Mouse (Mus musculus) adrenal gland, adult 8-10 months (tissue): ENCODE results near the gene Pi4ka. TPM values are rescaled to one million over a fixed set of nuclear protein-coding genes. Genes with fewer than 3 reads are reported as not detected.

Experiments
- DNase-seq: peaks from one replicate; pipeline ENCODE4 v3.0.0; 2022
- total RNA-seq, 4 experiments: library from RNA; stranded (reverse); gene quantifications; 2 replicates each; pipeline ENCODE4 v1.2.4; 2022

The Pi4ka gene
- total RNA-seq, 4 experiments from 2014 or later = 86.3 to 111 (median 102) TPM

DNA sequence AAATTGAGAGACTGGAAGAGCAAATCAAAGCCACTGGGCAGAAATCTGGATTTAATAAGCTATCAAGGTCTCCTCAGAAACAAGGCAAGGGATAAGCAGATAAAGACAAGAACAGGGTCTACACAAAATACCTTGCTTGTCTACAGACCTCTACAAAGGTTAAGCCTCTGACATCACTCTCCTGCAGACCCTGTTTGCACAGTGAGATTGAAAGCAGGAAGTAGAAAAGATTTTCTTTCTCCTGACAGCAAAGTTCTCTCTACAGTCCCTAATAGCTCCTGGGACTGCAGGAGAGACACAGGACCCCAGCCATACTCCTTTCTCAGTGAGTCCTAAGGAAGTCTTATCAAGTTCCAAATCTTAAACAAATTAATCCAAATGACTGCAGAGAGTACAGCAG is 71.5 kb downstream of the Pi4ka start:
- DNase-seq = no peak

DNA sequence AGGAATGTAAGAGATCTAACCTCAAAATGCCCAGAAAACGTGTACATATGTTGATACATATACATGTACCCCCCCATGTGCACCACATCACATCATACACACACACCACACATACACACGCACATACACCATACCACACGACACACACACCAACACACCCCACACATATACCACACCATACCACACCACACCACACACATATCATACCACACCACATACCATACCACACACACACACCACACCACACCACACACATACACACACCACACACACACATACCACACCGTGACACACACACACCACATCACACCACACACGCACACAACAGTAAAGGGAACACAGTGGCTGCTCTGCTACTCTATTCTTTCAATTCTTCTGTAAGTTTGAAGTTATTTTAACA is 74.3 kb downstream of the Pi4ka start:
- no peak for DNase-seq

DNA sequence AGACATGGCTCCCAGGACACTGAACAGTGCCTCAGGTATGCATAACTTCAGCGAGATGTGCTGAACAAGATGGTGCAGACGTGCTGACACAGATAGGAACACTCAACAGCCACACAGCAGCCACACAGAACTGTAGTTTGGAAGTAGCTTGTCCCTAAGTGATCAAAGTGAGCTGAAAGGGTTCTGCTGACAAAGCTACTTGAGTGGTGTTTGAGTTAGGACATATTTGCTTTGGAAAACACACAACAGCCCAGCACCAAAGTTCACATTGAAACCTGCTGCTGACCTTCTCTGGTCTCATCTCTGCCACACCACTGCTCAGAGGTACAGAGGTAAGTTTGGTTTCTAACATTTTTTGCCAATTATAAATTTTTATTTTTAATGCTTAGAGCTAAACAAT is 75.0 kb downstream of the Pi4ka start, which contains the start of gene Serpind1:
Gene Serpind1 (plus strand): TSS at position 256 of the 400 bp plus-strand sequence.
- DNase-seq = no peak

DNA sequence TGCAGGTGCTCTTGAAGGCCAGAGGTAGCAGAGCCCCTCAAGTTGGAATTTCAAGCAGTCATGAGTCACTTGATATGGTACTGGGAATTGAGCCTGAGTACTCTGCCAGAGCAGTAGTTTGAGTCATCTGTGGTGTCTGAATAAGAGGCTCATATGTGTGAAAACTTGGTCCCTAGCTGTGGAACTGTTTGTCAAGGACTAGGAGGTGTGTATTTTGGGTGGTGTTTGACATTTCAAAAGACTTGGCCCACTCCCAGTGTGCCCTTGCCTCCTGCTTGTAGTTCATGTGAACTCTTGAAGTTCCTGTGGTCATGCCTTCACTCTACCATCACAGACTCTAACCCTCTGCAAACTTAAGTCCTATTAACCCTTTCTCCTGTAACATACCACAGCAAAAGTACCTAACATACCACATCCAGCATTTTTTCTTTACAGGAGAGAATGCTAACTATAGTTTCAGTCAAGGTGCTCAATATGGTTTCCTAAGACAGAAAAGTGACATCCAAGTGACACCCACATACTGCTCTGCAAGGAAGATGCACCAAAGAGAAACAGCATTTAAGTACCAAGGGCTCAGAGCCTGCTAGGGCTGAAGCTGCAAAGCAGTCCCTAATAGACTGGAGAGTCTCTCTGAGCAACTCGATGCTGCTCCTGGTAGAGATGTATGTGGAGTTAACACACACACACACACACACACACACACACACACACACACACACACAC is 76.1 kb downstream of the Pi4ka start:
- DNase-seq = no peak

DNA sequence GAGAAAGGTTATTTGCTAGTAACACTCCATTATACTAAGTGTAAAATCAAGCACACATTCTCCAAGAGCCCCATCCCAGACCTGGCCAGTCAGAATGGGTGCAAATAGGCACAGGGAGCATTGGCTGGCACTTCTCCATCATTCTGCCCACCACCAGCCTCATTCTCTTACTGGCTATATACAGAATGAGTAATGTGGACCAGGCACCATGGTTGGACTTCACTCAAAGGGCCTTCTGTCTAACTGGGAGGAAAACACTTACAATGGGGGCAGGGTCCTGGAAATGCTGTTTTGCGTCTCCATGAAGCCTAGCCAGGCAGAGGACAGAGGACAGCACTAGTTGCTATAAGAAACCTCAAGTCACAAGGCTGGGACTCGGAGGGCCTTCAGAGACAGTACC is 80.0 kb downstream of the Pi4ka start:
- no peak for DNase-seq

DNA sequence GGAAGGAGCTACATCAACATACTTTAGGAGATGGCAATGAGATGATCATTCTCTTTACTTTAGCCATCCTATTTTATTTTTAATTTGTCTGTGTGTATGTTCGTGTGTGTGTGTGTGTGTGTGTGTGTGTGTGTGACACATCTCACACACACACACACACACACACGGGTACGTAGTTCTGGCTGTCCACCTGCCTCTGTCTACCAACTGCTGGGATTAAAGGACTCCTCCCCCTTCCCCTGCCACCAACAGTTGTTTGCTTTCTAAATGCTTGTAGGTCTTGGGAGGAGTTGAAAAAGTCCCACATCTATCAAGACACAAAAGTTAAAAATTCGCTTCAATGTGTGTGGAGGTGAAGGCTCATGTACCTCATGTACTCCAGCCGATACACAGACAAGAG is 81.4 kb downstream of the Pi4ka start:
- no peak for DNase-seq

DNA sequence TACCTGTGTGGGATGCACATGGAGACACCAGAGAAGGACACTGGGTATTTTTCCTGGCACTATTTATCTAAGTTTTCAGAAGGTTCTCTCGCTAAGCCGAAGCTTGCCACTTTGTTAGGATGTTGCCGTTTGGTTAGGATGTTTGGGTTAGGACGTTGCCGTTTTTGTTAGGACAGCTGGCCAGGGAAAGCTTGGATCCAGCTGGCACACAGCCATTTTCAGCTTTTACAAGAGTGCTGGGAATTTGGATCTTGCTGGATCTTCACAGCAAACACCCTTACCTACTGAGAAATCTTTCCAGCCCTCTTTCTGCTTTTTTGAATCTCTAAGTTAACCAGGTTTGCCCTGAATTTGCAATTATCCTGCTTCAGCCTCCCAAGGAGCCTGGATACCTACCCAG is 84.6 kb downstream of the Pi4ka start:
- DNase-seq = no peak

DNA sequence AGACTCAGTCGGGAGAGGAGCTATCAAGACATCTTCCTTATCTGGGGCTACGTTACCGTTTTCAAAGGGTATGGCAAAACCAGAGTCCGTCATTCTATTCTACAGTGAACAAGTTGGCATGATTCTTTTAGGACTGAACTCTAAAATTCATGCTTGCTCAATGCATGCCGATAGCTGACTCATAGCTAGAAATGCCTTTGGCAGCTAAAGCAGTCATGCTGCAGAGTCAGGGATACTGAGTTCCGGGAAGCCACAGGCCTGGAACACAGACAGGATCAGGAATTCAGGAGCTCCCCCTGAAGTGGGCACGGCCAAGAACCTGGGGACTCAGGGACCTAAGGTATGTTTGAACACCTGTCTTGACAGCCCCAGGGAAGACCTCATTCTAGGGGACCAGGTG is 89.6 kb downstream of the Pi4ka start:
- DNase-seq = peak; percentile 28

DNA sequence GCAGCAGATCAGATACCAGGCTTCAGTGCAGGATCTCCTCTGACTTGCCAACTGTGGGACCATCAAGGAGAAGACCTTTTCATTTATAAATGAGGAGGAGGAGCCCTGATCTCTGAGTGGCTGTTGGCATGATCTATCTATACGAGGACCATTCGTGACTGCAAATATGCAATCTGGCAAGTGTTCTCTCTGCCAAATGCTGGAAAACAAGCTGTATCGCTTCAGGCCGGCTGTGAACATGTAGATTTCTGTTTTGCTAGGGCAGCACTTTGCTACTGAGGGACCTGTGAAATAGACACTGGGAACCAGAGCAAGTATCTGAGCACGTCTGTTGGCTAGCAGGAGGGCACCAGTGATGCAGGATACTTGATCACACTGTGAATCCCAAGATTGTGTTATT is 93.6 kb downstream of the Pi4ka start:
- no peak for DNase-seq

DNA sequence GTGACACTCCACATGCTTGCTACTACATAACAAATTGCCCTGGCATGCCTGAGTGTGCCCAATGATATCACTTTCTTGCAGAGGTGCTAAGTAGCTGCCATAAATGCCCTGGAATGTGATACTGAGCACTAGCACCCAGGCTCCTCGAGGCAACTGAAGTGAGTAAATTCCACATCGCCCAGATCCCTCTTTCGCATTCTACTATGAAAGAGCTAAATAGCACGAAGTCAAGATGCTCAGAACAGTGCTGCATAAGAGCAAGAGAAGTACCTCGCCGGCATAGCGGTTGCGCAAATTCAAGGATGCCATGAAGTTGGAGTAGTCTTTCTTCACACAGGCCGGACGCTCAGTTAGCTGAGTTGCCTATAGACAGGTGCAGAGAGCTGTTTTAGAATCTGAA is 97.1 kb downstream of the Pi4ka start:
- DNase-seq = no peak

DNA sequence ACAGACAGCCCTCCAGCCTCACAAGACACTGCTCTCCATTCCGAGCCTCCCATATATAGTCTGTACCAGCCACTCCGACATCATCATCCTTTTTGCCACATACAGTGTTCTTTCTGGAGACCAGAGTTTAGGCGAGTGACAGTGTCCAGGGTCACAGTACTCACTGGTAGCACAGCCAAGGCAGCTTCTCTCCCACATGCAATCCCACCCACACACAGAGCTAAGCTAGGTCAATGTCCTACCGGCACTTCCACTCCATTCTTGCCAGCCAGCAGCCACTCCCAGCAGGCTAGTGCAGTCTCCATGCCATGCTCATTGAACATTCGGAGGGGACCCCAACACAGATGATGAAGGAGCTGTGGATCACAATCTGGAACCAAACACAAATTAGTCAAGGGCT is 98.7 kb downstream of the Pi4ka start:
- no peak for DNase-seq

DNA sequence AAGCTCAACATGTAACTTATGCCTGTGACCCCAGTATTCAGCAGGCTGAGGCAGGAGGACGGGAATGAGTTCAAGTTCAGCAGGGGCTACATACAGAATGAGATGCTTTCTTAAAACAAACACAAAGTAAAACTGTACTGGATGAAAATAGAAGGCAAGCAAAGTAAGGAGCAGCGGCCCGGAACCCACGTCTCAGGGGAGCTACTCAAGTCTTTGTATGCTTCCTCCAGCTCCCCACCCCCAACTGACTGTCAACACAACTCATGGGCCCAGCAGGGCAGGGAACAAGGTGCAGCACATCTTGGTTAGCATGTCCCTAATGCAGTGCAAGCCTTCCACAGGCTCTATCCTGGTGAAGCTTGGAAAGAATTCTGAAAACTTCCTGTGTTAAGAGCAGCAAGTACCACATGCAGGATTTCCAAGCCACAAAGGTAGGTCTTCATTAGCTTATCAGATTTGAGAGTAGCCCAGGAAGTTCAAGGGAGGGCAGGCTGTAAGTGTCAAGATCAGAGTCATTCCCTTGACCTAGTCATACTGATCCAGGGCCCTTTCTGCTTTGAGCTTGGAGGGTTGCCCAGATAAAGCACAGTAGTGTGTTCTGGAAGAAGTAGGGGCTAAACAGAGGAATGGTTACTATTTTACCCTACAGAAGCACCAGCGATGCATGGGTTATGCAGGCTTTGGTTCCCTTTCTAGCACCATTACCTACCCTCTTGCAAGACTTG is 102.4 kb downstream of the Pi4ka start:
- peak; percentile 56 for DNase-seq

DNA sequence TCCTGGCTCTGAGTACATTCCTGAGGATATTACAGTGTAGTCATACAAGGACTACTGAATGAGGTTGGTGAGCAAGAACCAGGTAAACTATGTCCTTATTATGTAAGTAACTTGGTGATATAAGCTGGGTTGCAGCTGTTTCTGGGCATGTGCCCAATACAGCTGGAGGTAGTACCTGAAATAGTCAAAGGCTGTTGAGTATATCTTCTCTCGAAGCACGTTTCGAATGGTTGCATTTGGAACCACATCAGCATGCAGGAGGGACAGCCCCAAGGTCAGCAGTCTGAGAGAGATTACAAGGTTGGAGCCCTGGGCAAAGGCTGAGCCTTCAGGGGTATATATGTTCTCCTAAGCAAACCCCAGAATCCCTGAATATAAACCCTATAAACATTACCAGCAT is 105.3 kb downstream of the Pi4ka start:
- DNase-seq = no peak

DNA sequence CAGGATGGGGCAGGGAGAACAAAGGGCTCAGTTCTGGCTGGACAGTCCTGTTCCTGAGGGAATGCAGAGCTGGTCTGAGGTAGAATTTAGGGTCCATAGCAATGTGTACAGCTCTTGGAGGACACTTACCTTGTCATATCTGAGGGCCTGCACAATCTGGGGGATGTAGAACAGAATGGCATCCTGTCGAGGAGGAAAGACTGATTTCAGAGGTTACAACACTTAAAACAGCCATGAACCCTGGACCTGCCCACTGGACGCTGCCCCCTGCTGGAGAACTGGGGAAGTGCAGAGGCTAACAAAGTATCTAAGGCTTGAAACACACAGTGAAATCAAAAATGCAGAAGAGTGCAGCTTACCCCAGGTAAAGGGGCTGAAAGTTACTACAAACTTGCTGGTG is 113.4 kb downstream of the Pi4ka start:
- DNase-seq = no peak

DNA sequence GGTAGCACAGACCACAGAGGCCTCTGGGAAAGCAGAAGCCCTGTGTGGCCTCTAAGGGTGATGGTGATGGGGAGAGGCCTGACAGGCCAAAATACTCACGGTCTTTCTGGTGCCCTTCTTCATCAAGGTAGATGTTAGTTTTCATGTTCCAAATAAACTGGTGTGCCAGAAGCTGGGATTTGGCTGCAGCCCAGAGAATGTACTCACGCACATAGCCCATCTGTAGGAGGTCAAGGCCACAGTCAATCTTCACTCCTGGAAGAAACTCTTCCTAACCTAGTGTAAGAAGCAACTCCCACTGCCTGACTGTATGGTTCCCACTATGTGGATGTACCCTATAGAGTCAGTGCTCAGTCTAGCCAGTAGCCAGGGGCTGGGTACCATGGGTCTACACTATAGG is 115.1 kb downstream of the Pi4ka start:
- no peak for DNase-seq

DNA sequence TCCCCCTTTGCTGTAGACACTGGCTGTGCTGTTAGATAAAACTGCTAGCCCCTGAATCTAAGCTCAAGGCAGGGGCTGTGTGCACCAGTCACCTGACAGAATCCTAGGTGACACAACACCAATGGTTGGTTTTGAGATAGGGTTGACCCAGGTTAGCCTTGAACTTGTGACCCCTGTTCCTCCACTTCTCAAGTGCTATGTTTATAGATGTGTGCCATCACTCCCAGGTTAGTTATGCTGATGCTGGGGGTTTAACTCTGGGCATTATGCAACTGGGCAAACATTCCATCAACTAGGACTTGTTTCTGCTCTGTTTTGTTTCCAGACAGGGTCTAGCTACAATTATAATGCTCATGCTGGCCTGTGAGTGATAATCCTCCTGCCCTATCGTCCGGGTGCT is 119.0 kb downstream of the Pi4ka start:
- no peak for DNase-seq

DNA sequence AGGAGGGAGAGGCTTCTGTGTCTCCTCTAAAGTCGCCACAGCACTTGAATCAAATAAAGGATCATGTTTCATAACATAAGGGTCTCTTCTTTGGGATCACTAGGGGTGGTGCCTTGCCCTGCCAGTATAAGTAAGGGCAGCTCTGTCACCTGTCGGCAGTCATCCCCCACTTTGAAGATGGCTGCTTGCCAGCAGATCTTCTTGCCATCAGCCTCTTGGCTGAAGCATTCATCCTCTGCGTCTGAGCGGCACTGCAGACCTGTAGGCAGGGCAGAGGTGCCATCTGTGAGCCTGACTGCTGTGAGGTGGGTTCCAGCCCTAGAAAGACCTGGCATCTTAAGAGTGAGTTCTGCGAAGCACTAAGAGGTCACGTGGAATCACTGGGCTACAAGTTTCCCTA is 123.0 kb downstream of the Pi4ka start:
- no peak for DNase-seq

DNA sequence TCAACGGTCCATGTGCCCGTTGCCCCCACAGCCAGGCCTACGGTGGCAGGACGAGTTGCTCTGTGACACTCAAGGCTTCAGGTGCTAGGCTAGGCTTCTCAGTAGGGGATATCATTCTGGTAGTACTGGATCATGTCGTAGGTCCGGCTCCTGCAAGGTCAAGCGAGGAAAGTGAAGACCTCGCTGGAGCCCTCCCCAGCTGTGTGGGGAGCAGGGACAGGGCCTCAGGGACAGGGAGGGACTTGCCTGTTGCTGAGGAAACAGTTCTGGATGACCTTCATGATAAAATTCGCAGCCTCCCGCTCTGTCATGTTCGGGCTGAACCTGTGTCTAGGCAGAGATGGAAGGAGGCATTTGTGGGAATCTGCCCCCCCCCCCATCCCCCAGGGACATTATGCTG is 125.6 kb downstream of the Pi4ka start:
- DNase-seq = peak; percentile 55

DNA sequence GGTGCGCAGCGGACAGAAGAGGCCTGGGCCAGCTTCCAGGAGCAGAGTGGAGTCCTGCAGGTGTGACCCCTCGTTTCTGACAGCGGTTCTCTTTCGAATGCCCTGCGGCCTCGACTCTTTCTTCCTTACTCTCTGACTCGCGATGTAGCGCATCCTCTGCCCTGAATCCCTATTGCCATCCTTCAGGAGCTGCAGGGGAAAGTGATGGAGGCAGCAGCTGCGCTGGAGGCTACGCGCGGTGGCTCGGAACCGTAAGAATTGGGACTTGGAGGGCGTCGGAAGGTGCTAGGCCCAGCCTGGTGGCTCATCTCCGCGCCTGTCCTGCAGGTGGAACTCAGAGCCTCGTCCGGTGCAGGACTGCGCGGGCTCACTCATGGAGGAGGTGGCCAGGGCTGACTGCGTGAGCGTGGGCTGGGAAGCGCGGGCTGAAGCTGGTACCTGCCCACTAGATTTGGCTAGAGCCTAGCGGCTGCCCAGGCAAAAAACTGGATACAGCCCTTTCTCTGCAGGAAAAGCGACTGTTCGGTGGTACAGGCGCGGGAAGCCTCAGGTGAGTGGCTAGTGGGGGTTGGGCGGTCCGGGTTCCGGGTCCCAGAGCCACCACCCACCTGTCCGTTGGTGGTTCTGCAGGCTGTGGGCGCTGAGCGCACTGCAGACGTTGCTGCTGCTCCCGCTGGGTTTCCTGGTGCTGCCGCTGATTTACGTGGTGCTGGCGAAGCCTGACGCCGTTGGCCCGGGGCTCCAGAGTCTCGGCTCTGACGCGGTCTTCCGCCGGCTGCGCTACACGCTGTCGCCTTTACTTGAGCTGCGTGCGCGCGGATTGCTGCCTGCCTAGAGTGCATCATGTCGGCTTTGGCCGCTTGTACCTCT is 128.5 kb downstream of the Pi4ka start:
- peak; percentile 27 for DNase-seq

DNA sequence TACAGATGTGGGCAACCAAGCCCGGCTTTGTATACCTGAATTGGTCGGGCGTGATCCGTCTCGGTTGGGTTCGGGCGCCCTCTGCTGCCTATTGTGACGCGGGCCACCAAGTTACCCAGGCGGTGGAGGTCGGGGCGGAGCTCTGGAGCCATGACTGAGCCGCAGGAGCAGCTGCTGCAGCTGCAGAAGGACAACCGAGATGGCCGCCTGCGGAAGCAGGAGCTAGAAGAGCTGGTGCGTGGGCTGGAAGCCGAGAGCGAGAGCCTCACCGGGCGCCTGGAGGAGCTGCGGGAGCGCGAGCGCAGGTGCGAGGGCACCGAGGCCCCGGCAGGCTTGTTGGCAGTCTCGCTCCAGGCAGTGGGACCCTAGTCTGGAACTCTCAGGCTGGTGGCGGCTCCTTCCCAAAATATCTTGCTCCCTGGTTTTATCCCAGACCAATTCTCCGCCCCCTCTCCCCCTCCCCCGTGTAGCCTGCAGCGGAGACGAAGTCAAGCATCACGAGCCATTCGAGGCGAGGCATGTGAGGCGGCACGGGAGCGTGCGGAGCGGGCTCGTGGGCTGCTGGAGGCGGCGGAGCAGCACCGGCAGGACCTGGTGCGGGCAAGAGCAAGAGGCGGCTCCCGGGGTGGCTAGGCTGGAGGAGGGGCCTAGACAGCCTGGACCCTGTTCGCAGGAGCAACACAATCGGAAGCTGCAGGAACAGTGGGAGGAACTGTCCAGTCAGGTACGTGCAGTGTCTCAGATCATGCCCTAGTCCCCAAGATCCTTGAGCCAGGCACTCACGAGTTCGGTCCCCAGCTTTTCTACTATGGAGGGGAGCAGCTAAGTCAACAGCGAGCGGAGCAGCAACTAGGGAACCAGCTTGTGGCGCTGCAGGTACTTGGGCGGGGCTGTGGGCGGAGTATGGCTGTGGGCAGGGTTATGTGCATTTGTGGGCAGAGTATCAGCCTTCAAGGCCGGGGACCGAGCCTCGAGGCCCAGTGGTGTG is 129.7 kb downstream of the Pi4ka start:
- DNase-seq = peak; percentile 88

DNA sequence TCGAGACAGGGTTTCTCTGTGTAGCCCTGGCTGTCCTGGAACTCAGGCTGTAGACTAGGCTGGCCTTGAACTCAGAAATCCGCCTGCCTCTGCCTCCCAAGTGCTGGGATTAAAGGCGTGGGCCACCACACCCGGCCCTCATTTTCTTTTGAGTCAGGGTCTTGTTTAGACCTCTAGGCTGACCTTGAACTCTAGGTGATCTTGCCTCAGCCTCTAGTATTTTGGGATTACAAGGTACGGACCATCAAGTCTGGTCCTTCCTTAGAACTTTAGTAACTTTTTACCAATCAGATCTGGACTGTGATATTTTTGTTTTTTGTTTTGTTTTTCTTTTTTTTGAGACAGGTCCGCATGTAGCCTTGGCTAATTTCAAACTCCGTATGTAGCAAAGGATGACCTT is 130.4 kb downstream of the Pi4ka start, which contains the start of gene Tmem191c:
Gene Tmem191c (plus strand): TSS at position 357 of the 400 bp plus-strand sequence.
- no peak for DNase-seq

DNA sequence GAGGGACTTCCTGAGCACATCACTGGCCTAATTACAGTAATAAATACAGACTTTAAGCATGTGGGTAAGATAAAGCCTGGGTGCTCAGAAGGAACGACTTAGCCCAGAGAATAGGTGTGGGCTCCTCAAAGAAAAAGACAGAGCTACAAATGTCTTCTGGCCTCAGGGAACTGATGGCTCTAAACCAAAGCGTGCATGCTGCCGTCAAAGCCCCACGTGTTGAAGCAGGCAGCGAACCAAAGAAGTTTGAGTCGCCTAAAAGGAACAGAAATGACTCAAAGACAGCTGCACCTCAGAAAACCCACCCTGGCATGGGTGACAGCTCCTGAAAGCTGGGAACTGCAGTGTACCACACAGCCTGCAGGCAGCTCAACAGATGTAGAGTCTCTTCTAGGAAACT is 134.3 kb downstream of the Pi4ka start:
- no peak for DNase-seq
